Mouse (Mus musculus): Measurements from ENCODE around the gene Rhebl1. TPM values are rescaled to one million over a fixed set of nuclear protein-coding genes. Genes with fewer than 3 reads are reported as not detected.
"Not testable (repeated sequence)": the region's sequence is repeated elsewhere in the genome, so short reads cannot be mapped to it uniquely, and the experiment has no call there.

The Rhebl1 gene
- total RNA-seq (2021): 1 to 10 TPM; 8.5 TPM
- long read RNA-seq, experiment 1, partial matches to known transcripts: 5 of 13 reads
- long read RNA-seq, experiment 1, other reads (novel, unspliced or antisense): 5 of 13 reads
- long read RNA-seq, experiment 2, partial matches to known transcripts: 8 of 13 reads
- long read RNA-seq, experiment 2, other reads (novel, unspliced or antisense): 1 of 13 reads

DNA sequence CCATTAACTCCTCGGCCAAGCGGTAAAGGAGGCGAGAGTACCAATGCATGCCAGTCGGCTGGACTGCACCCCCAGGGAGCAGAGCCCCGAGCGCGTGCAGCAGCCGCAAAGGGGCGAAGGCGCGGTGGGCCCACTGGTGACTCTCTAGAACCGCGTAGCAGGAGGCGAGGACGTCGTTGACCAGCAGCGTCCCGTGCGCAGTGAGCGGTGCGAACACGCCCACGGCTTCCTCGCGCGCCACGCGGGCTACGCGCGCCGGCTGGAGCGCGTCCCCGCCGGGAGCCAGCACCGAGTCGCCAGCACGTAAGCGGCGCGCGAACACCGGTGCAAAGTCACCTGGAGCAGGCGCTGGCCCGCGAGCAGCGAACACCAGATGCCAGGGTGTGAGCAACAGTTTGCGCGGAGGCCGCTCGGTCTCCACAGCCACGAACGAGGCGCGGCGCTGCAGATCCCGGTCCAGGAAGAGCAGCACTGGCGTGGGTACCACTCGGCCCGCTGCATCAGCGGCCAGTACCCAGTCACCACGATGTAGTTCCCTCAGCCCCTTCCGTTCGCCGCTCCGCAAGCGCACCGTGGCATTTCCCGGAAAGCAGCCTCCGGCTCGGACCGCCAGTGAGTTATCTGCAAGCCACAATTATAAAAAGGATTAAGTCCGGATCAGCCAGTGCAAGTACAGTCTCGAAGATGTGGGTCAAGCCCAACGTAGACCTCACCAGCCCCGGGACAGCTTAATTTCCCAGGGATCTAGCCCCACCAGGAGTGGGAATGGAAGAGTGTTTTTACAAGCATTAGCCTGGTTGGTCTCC, at the start of gene Rhebl1:
Gene Rhebl1, minus strand, starts transcription at position 601 of the 806 bp plus-strand sequence.
- Histone ChIP-seq H3K4me3 (peak within 1 kb of the TSS; percentile 64), H3K27ac (0 out of 2 replicates have a peak within 1 kb of the TSS, but pooled peaks have one; percentile 6)
- no peak for TF ChIP-seq CTCF (conservative IDR thresholded peaks at IDR 0.05)
- peak; percentile 19 to 20 for DNase-seq (ENCODE audit: low spot score in 2 of 2)

- no peak for TF ChIP-seq CTCF (conservative IDR thresholded peaks at IDR 0.05)
- H3K4me3 ChIP-seq: no peak overlapping the region
- H3K27ac ChIP-seq: no peak overlapping the region
- DNase-seq (ENCODE audit: low spot score in 2 of 2): no peak
Measured at GRCm38 (mm10) chr15:98943133-98943532, 48.8 kb upstream of the Rhebl1 start.

GRCm38 (mm10) chr15:98942081-98942480, 47.7 kb upstream of the Rhebl1 start:
- DNase-seq (ENCODE audit: low spot score in 2 of 2): no peak
- no peak for TF ChIP-seq CTCF (conservative IDR thresholded peaks at IDR 0.05)
- Histone ChIP-seq H3K27ac (no peak overlapping the region), H3K4me3 (no peak overlapping the region)

- DNase-seq (ENCODE audit: low spot score in 2 of 2): no peak
- no peak overlapping the region for H3K4me3 ChIP-seq
- H3K27ac ChIP-seq: no peak overlapping the region
- no peak for TF ChIP-seq CTCF (conservative IDR thresholded peaks at IDR 0.05)
Measured at GRCm38 (mm10) chr15:98941539-98941938, 47.2 kb upstream of the Rhebl1 start.

DNA sequence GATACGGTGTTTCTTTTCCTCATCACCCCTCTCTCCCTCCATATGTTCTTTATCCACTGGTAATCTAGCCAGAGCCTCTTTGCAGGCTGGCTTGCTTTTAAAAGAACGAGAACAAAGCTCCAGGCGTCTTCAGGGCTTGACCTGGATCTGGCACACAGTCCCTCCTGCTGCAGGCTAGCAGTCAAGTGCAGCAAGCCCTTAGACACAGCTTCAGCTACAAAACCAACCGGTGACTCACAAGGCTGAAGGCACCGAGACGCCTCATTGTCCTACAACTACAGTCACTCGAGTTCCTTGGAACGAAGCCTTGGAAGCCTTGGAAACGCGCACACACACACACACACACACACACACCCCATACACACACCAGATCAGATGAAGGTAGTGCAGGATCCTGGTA, 46.5 kb upstream of the Rhebl1 start:
- H3K27ac ChIP-seq: no peak overlapping the region
- H3K4me3 ChIP-seq: no peak overlapping the region
- TF ChIP-seq CTCF (conservative IDR thresholded peaks at IDR 0.05): no peak
- no peak for DNase-seq (ENCODE audit: low spot score in 2 of 2)

DNA sequence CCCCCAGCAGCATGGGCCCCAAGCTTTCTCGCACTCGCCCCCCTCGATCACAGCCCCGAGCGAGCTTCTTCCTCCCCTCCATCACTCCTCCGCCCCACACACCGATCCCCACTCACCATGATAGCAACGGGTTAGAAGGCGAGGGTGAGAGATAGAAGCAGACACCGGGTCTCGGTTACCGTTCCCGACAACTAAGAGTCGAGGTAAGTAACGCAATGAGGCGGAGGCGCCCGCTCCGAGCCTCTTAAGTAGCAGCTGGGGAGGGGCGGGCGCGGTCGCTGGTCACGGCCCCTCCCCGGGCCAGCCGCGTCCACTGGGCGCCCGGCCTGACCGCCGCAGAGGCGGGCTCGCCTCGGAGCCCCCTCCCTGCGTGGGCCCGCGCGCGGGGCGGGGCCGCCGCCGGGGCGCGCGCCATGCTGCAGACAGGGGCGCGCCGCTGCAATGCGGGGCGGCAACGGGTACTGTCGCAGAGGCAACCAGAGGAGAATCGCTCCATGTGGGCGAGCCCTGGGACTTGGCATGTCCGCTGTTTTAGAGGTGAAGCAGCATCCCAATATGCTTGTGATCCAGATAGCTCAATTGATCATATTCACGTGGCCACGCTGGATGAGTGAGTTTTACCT, 40.0 kb upstream of the Rhebl1 start, which contains the start of gene Tuba1b:
Gene Tuba1b, minus strand, starts transcription at position 349 of the 623 bp plus-strand sequence.
- peak; percentile 35 for TF ChIP-seq CTCF (conservative IDR thresholded peaks at IDR 0.05)

GRCm38 (mm10) chr15:98933833-98934216, 39.5 kb upstream of the Rhebl1 start:
- Histone ChIP-seq H3K27ac (peak overlapping the region; percentile 99), H3K4me3 (peak overlapping the region; percentile 73)
- peak; percentile 95 to 96 for DNase-seq (ENCODE audit: low spot score in 2 of 2)
- TF ChIP-seq CTCF (conservative IDR thresholded peaks at IDR 0.05): no peak

More for the DNA sequence above, 40.0 kb upstream of the Rhebl1 start, which contains the start of gene Tuba1b:
- peak within 1 kb of the TSS; percentile 99 for H3K27ac ChIP-seq
- H3K4me3 ChIP-seq: peak within 1 kb of the TSS; percentile 73
- peak; percentile 87 to 90 for DNase-seq (ENCODE audit: low spot score in 2 of 2)

- DNase-seq (ENCODE audit: low spot score in 2 of 2): not testable (repeated sequence)
- H3K4me3 ChIP-seq: peak overlapping the region; percentile 73
- H3K27ac ChIP-seq: peak overlapping the region; percentile 99
Measured at GRCm38 (mm10) chr15:98933004-98933671, 38.8 kb upstream of the Rhebl1 start.

DNA sequence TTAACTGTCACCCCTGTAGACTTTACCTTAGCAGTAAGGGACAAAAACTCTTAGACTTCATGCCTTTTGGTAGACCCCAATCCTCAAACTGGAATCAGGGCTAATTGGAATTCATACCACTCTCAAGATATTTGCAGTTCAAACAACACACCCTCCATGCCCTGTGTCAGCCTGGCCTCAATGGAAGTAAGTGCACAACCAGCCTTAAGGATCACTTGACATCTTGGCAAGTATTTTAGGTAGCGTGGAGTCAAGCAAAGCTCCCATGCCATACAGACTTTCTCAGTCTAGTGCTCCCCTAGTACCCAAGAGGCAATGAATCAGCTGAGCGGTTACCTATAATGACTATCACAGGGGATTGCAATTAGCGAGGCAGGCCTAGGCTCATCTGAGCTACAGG, 36.7 kb upstream of the Rhebl1 start:
- Histone ChIP-seq H3K4me3 (no peak overlapping the region), H3K27ac (no peak overlapping the region)
- TF ChIP-seq CTCF (conservative IDR thresholded peaks at IDR 0.05): no peak
- no peak for DNase-seq (ENCODE audit: low spot score in 2 of 2)

DNA sequence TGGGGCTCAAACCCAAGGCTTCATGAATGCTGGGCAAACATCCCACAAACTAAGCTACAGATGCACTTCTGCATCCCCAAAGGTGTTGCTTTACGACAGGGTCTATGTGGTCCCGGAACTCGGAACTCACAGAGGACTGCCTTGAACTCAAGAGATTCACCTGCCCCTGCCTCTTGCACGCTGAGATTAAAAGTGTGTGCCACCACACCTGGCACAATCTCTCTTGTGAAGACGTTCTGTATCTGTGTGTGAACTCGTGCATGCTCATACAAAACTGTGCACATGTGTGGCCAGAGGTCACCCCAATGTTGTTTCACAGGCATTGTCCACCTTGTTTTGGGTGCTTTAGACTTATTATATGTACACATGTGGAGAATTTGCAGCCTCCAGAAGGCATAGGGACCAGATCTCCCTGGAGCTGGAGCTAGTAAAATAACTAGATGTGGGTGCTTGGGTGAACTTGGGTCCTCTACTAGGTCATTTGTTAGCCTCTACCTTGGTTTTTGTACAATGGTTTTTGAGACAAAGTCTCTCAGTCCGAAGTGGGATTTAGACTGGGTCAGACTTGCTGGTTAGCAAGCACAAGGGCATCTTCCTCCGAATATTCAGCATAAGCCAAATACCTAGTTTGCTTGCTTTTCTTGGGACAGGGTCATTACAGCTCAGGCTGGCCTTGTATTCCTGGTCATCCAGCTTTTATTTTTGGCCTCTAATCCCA, 35.8 kb upstream of the Rhebl1 start:
- no peak for TF ChIP-seq CTCF (conservative IDR thresholded peaks at IDR 0.05)
- Histone ChIP-seq H3K4me3 (no peak overlapping the region), H3K27ac (no peak overlapping the region)
- DNase-seq (ENCODE audit: low spot score in 2 of 2): no peak

DNA sequence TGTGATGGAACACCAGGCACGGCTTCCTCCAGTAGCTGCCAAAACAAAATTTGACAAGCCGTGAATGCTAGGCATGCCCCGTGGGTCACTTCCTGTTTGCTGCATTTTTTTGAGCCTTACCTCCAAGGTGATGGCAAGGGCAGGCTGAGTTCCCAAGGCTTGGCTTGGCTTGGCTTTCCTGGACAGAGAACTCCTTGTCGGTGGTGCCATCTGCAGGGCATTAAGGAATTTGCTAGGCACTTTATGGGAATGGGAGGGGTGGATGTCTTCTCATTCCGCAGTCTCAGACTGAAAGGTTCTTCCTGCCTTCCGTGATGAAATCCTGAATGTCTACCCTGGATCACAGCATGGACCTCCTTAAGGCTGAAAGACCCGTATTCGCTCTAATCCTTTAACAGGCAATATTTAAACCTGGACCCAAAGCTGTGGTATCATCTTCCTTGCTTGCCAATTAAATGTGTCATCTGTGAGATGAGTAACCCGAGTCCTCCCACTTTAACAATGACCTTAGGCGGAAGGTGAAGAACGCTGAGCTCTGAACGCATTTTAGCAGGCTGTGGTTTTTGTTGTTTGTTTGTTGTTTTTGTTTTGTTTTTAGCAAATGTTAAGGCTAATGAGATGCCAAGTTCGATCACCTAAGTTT, 34.4 kb upstream of the Rhebl1 start:
- peak; percentile 84 for TF ChIP-seq CTCF (conservative IDR thresholded peaks at IDR 0.05)
- Histone ChIP-seq H3K4me3 (no peak overlapping the region), H3K27ac (peak overlapping the region; percentile 61; the same call in 1 of the 2 replicates)
- peak; percentile 69 to 74 for DNase-seq (ENCODE audit: low spot score in 2 of 2)

DNA sequence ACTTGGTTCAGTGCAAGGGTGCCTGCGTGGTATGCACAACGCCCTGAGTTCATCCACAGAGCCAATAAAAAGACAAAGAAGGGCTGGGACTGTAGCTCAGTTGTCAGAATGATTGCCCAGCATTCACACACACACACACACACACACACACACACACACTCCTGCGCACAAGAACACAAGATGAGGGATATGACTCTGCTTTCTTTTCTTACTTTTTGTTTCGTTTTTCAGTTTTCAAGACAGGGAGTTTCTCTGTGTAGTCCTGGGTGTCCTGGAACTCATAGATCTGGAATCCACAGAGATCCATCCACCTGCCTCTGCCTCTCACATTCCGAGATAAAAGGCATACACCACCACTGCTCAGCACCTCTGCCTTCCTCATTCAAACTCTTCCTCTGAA, 33.2 kb upstream of the Rhebl1 start:
- DNase-seq (ENCODE audit: low spot score in 2 of 2): no peak
- Histone ChIP-seq H3K27ac (no peak overlapping the region), H3K4me3 (no peak overlapping the region)

More for the DNA sequence above, 33.2 kb upstream of the Rhebl1 start:
- TF ChIP-seq CTCF (conservative IDR thresholded peaks at IDR 0.05): no peak

Data from layer of hippocampus, adult 2 months (tissue).